Mouse (Mus musculus): Measurements from ENCODE around the gene Raly.

Gene Raly

DNA sequence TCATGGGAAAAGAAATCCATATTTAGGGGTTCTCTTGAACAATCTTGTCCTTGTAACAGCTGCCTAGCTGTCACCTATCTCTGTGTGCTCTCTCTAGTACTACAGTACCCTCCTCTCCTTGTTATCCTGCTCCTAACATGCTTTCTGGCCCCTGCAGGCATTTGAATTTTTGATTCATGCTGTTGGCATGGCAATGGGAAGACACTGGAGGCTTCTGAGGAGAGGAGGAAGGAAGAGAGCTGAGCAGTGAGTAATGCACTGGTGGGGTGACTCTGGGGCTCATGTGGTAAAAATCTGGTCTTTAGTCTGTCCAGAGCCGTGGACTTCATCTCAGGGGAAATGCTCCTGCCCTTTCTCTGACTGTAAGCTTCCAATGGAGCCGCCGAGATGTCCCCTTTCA is 5.6 kb upstream of the Raly start:
- no peak for DNase-seq

- DNase-seq: no peak
Observed at GRCm38 (mm10) chr2:154786187-154786586, 4.7 kb upstream of the Raly start.

DNA sequence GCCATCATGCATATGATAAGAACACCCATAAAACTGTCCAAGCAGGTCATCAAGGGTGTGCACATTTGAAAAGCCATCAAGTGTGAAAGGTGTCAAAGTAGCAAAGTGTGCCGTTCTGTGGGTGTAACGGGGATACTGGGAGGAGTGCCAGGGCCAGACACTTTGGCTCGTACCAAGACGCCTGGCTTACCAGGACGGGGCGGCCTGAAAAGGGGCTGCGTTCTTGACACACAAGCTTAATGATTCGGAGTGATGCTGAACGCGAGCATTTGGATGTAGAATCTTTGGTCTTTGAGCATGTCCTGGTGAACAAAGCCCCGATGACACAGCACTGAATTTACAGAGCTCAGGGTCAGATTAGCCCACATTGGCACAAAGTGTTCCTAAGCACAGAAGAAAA is 4.1 kb upstream of the Raly start:
- no peak for DNase-seq

DNA sequence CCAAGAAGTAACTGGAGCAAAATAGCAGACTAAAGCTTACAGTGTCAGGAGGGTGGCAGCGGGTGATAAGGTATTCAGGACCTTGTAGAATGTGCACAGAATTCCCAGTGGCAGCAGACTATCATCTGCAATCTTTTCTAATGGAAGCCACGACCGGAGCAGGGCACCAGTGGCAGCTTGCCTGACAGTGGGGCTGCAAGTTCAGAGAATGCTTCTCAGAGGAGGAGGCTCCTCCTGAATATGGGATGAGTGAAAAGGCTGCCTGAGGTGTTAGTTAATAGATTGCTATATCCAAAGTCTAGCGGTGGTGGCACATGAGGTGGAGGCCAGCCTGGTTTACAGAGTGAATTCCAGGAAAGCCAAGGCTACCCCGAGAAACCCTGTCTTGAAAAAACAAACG is 1.5 kb upstream of the Raly start:
- DNase-seq: no peak

- DNase-seq: peak; percentile 11
Observed at GRCm38 (mm10) chr2:154789977-154790655, 780 bp upstream of the Raly start.

- peak; percentile 86 for DNase-seq
Observed at GRCm38 (mm10) chr2:154791661-154792642, 1.1 kb downstream of the Raly start.

- no peak for DNase-seq
Observed at GRCm38 (mm10) chr2:154803372-154803771, 12.5 kb downstream of the Raly start.

- DNase-seq: no peak
Observed at GRCm38 (mm10) chr2:154803845-154804244, 12.9 kb downstream of the Raly start.

DNA sequence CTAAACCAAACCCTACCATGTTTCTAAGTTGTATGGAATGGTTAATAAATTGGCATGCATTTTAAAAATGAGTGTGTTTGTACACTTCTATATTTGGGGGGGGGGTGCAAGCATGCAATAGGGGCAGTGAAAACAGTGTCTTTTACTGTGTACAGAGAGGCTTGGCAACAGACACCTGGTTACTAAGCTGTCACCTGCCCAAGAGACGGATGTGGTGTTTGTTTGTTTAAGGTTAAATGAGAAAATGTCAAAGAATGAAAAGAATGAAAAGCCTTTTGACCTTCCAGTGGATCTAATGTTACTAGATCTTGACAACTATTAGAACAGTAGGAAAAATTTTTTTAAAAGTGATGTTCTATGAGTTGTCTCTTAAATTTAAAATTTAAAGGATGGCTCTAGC is 16.8 kb downstream of the Raly start:
- DNase-seq: no peak

- no peak for DNase-seq
Observed at GRCm38 (mm10) chr2:154809107-154809762, 18.3 kb downstream of the Raly start.

GRCm38 (mm10) chr2:154810821-154811220 is 19.9 kb downstream of the Raly start:
- DNase-seq: no peak

DNA sequence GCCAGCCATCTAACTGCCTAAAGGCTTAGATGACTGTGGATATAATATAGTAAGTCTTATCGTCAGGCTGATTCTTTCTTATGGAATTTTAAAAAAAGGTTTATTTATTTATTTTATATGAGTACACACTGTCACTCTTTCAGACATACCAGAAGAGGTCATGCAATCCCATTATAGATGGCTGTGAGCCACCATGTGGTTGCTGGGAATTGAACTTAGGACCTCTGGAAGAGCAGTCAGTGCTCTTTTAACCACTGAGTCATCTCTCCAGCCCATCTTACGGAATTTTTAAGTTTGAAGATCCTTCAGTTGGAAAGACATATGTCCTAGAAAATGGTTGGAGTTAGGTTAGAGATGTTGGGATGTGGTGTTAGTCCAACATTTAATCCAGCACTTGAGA is 22.5 kb downstream of the Raly start:
- DNase-seq: no peak

GRCm38 (mm10) chr2:154817089-154817488 is 26.2 kb downstream of the Raly start:
- DNase-seq: no peak

DNA sequence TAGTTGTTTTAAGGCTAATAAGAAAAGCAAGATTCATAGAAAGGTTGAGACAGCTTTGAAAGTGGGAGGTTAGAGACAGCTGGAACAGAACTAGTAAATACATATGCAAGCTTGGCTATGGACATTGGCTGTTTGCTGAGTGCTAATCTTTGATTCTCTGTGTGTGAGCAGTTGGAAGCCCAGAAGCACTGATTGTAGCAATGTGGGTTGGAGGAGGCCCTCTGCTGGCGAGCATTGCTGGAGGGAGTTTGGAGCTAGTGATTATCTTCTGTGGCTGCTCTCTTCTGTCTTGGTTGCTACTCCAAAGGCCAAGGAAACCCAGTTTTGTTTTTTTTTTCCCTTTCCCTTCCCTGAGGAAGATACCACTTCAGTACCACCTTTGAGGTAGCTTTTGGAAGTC is 26.9 kb downstream of the Raly start:
- DNase-seq: peak; percentile 37

- DNase-seq: no peak
Observed at GRCm38 (mm10) chr2:154818599-154818998, 27.7 kb downstream of the Raly start.

DNA sequence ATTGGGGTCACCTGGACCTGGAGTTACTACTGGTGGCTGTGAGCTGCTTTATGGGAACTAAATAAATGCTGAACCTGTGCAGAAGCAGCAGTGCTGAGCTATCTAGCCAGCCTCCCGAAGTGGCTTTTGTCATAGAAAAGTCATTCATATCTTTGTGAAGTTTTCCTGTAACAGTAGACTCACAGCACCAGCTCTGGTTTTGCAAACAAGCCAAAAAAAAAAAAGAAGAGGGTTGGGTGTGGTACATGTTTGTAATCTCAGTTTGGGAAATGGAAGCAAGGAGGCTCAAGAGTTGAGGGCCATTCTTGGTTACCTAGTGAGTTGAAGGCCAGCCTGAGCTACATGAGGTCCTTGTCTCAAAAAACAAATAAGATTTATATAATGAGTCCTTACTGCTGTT is 29.4 kb downstream of the Raly start:
- no peak for DNase-seq

GRCm38 (mm10) chr2:154826054-154826538 is 35.2 kb downstream of the Raly start:
- DNase-seq: no peak

GRCm38 (mm10) chr2:154827521-154827920 is 36.6 kb downstream of the Raly start:
- DNase-seq: no peak

GRCm38 (mm10) chr2:154832471-154832870 is 41.6 kb downstream of the Raly start:
- DNase-seq: no peak

DNA sequence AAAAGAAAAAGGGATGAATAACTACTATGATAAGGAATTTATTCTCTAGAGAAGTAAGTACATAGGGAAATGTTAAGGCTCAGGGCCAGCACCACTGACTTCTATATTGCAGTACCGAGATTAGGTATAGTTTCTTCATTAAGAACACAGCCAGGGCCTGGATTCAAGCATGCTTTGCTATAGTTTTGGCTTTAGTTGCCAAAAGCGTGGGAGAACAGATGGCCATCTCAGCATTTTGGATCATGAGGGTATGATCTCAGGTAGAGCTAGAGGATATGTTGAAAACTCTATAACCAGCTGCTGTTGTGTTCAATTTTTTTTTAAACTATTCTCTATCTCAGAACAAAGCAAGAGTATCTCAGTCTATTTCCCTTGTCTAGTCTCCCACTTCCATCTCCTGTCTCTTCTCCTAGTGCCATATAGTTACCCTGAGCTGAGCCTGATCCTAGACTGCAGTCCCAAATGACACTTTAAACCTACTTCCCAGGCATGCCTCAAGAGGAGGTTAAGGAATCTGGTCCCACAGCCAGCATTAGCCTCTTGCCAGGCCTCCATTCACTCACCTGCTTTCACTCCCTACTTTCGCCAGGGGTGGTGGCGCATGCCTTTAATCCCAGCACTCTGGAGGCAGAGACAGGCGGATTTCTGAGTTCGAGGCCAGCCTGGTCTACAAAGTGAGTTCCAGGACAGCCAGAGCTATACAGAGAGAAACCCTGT is 43.4 kb downstream of the Raly start:
- no peak for DNase-seq

DNA sequence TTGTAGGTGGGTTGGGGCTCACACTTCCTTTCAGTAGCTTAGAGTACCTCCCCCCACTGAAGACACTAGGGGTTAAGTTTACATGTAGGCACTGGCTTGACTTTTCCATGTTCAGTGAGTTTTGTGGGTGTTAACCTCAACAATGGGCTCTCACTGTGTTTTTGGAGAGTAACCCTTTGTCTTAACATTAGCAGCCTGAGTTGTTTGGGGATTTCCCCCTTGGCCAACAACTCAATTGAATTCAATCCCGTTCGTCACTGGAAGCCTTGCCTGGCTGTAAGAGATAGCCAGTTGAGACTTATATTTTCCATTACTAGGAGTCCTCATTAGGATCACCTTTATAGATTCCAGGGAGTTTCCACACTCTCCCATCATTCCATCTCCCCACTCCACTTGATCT is 45.6 kb downstream of the Raly start:
- no peak for DNase-seq

GRCm38 (mm10) chr2:154848086-154848485 is 57.2 kb downstream of the Raly start:
- DNase-seq: no peak

- peak; percentile 66 for DNase-seq
Observed at GRCm38 (mm10) chr2:154855383-154855782, 64.5 kb downstream of the Raly start.
